Mouse (Mus musculus) telencephalon, adult 2 months (tissue): Measurements from ENCODE around the gene Ppp1r1a.

Source experiments
- DNase-seq: peaks from one replicate; pipeline ENCODE4 v3.0.0-alpha.2; 2011; ENCODE audit warnings: low read depth, low spot score

The Ppp1r1a gene

GRCm38 (mm10) chr15:103537822-103538213 is at the start of gene Ppp1r1a:
TSS of gene Ppp1r1a (minus strand) at chr15:103538003.
- no peak for DNase-seq

GRCm38 (mm10) chr15:103585876-103586275 is 48.1 kb upstream of the Ppp1r1a start:
- no peak for DNase-seq

- DNase-seq, result no peak
These were observed 27.2 kb upstream of the Ppp1r1a start, which contains the start of gene Glycam1 for GRCm38 (mm10) chr15:103564981-103565380. TSS of gene Glycam1 (minus strand) at chr15:103565081.

DNA sequence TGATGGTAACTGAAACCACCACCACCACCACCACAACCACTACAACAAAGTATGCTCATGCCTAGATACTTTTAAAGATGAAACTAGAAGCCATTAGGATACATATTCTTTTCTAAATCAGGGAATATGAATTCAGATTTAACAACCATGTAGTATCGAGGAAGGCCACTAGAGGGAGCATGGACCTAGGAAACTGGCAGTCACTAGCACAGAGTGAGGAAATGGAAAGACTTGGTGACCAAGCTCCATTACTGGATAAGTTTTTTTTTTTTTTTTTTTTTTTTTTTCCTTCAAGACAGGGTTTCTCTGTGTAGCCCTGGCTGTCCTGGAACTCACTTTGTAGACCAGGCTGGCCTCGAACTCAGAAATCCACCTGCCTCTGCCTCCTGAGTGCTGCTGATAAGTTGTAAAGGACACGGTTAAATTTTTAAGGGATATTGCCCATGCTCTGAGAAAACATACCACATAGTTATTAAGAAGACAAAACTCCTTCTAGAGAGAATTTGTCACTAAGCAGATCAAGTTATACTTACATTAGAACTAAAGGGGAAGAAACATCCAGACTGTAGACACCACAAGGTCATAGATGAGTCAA is 14.4 kb upstream of the Ppp1r1a start:
- no peak for DNase-seq

- no peak for DNase-seq
These were observed 13.2 kb upstream of the Ppp1r1a start for GRCm38 (mm10) chr15:103551053-103551452.

- no peak for DNase-seq
These were observed 11.7 kb upstream of the Ppp1r1a start for GRCm38 (mm10) chr15:103549475-103549874.

DNA sequence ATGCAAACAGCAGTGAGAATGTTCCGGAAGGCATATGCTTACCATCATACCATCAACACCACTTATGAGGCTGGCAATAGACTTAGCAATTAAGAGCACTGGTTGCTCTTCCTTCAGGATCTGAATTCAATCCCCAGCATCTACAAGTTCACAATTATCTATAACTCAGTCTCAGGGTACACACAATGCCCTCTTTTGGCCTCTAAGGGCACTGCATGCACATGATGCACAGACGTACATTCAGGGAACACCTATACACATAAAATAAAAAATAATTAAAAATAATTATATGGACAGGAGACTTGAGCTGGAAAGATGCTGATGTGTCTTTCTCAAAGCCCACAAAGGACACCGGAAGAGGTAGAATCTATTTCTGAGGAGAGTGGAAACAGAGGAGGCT is 10.2 kb upstream of the Ppp1r1a start:
- DNase-seq, result no peak

DNA sequence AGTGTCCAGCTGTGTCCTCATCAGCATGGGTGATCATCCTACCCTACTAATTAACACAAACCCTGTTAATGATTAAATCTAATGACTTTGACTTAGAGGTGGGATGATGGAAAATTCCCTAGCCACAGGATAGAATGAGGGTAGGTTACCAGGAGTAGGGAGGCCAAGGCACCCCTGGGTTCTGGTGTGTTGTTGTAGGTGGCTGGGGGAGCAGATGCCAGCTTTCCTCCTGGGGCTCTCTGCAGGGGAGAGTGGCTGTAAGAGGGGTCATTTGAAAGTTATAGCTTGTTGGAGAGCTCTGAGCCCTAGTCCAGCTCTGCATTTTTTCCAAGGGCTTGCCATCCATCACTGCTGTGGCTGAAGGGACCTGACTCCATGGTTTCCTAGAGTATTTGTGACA is 4.7 kb upstream of the Ppp1r1a start:
- no peak for DNase-seq

- no peak for DNase-seq
These were observed 2.8 kb upstream of the Ppp1r1a start for GRCm38 (mm10) chr15:103540646-103541045.

DNA sequence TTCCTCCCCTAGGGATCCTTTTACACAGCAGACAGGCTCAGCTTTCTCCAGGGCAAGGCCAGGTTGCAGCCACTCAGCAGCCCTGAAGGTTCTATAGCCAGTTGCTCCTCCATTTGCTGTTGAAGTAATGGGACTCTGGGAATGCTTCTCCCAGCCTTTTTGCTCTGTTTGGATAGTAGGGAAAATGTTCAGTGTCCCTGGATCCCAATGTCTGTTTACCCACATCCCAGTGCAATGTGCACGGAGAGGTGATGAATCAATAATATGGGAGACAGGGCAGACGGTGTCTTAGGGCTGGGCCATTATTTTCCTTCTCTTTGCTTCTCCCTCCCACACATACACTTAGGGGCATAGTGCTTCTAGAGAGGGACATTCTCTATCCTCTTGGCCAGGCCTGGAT is 1.5 kb upstream of the Ppp1r1a start:
- DNase-seq, result no peak

- no peak for DNase-seq
These were observed 587 bp downstream of the Ppp1r1a start for GRCm38 (mm10) chr15:103537011-103537821.

DNA sequence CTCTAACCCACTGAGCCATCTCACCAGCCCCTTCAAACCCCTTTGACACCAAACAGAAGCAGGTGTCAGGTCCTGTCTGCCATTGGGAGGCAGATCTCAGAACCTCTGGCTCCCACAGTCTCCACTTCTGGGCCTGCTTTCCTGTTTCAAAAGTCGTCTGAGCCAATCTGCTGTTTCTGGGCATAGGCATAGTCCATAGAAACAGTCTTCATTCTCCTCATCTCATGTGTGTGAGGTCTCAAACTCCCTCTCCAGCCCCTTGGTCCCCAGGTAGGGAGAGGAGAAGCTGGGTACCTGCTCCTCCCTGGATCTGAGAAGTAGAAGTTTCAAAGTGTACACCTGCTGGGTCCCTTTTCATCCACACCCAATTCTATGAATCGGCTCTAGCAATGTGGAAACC is 1.3 kb downstream of the Ppp1r1a start:
- DNase-seq, result no peak

DNA sequence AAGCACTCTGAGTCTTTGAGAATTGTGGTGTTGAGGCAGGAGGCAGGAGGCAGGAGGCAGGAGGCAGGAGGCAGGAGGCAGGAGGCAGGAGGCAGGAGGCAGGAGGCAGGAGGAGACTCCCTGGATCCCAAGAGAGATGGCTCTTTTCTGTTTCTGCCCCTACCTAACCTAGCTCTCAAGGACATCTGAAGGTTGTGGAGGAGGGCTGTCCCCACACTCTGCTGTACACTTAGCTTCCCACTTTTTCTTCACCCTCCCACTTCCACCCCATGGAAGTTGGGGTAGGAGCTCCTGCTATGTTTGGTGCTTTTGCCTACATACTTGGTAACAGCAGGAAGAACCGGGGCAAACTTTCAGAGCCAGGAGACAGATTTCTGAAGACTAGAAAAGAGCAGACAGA is 2.0 kb downstream of the Ppp1r1a start:
- DNase-seq, result no peak

- DNase-seq, result no peak
These were observed 2.8 kb downstream of the Ppp1r1a start for GRCm38 (mm10) chr15:103535030-103535429.

GRCm38 (mm10) chr15:103534054-103534620 is 3.7 kb downstream of the Ppp1r1a start:
- DNase-seq, result no peak

- no peak for DNase-seq
These were observed 7.4 kb downstream of the Ppp1r1a start for GRCm38 (mm10) chr15:103530372-103530771.

DNA sequence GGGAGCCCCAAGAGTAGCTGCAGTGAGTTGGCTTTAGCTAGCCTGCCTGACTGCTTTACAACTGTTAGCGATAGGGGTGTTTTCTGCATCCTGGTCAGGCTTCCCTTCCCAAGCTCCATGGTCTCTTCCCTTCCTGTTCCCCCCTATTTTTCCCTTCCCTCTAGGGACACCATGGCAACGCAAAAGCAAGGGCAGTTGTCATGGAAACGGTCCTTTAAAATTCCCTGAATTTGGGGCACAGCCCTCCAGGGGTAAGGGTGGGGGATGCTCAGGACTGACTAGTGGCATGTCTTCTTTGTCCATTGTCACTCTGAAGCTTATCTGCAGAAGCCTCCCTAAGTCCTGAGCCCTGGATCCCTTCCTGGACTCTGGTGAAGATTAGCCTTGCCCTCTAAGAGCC is 14.6 kb downstream of the Ppp1r1a start:
- no peak for DNase-seq

DNA sequence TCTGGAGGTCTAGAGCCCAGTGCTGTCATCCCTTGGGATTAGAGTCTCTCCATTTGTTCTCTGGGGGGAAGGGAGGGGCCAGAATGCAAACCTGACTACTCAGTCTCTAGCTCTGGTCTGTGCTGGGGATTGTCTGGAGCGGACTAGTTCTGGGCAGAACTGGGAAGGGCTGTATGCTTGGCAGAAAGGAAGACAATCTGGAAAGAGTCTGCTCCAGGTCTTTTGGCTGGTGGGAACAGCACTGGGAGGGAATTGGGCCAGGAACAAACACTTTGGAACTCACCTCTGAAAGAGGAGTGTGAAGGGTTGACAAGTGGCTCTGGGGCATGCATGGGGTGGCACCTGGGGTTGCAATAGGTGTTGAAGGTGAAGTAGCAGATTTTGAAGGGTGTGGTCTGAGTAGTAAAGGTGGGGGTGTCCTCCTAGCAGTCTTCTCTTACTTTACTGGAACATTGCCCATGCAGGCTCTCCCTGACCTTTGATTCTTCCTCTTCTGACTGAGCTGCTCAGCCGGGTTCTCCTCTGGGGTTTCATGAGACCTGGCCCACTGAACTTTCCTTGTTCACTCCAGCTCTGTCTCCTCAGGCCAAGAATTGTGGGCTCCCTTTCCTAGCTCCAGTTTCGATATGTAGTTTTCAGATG is 15.2 kb downstream of the Ppp1r1a start:
- no peak for DNase-seq

- DNase-seq, result no peak
These were observed 18.1 kb downstream of the Ppp1r1a start for GRCm38 (mm10) chr15:103519386-103520378.

GRCm38 (mm10) chr15:103518600-103519385 is 19.0 kb downstream of the Ppp1r1a start:
- no peak for DNase-seq
